In the genomic region with DNA sequence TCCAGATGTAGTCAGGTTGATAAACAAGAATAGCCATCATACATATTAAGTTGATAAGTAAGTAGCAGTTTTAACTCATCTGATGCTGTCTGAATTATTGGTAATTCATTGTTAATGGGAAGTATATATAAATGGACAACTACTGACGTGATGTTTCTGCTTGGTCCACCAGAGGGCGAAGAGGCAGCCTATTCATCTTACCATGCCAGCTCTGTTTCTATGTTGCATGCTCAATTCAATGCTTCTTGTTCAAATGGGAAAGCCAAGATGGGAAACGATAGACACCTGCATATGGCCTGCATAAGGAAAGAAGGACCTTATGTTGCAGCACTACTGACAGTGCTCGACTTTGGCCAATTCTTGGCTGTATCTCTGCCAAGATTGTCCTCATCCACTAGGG, we compare ENCODE assay signal across 7 mouse cellular contexts.
DNase-seq lines count a peak whose midpoint lies in the region; ATAC-seq and TF ChIP-seq lines count a peak whose summit lies in the region.

No protein-coding gene starts in this region.

- no peak for TF ChIP-seq POLR2A in cortical plate, adult 2 months (IDR thresholded peaks at IDR 0.05; ENCODE audit: extremely low read depth, insufficient read depth, low read length)

- no peak overlapping the region for H3K9ac ChIP-seq in hindbrain, embryonic 15.5 days

- TF ChIP-seq CTCF in cortical plate, adult 2 months (IDR thresholded peaks at IDR 0.05; ENCODE audit: extremely low read depth, insufficient read depth, low read length), result peak; percentile 73

- no peak overlapping the region for H3K4me2 ChIP-seq in hindbrain, embryonic 15.5 days

- H3K27ac ChIP-seq in cortical plate, adult 2 months (ENCODE audit: insufficient read depth, low read length), result no peak overlapping the region
- no peak overlapping the region for H3K27ac ChIP-seq in hindbrain, embryonic 15.5 days (replicated peaks)

- no peaks in the 10 kb centered on the region for H3K4me1 ChIP-seq in cortical plate, adult 2 months (ENCODE audit: control insufficient read depth, insufficient read depth, low read length)
- no peaks in the 10 kb centered on the region for H3K4me1 ChIP-seq in hindbrain, embryonic 15.5 days (replicated peaks)

- no peaks in the 10 kb centered on the region for H3K27me3 ChIP-seq in hindbrain, embryonic 15.5 days
- no peaks in the 10 kb centered on the region for H3K27me3 ChIP-seq in splenic B cell, adult 2 months (ENCODE audit: control insufficient read depth, insufficient read depth, low read length, poor library complexity, severe bottlenecking)

- 27% methylated on average over 4 of the region's 4 CpGs for WGBS in hindbrain, embryonic 15.5 days

- H3K4me3 ChIP-seq in cortical plate, adult 2 months (ENCODE audit: insufficient read depth, low read length), result no peak overlapping the region
- no peak overlapping the region for H3K4me3 ChIP-seq in hindbrain, embryonic 15.5 days

- no peaks in the 10 kb centered on the region for H3K36me3 ChIP-seq in hindbrain, embryonic 15.5 days
- H3K36me3 ChIP-seq in splenic B cell, adult 2 months (ENCODE audit: control insufficient read depth, insufficient read depth, low read length, poor library complexity, severe bottlenecking), result no peaks in the 10 kb centered on the region

- peak; percentile 65 to 66 for DNase-seq in right cerebral cortex, adult 2 months (ENCODE audit: low spot score in 2 of 2)
- no peak for DNase-seq in right cerebral cortex, postnatal 25 days
- peak; percentile 72 for DNase-seq in adipocyte (ENCODE audit: low spot score)
- peak; percentile 40 for DNase-seq in lung, postnatal 10 days
- peak; percentile 49 for DNase-seq in splenic B cell, adult 2 months (ENCODE audit: low read depth, low spot score)

- H3K9me3 ChIP-seq in hindbrain, embryonic 15.5 days, result no peaks in the 10 kb centered on the region

- ATAC-seq in hindbrain, embryonic 15.5 days (ENCODE audit: low FRiP score, low read depth), result 0 out of 2 replicates have a peak, but pooled peaks have one; percentile 58
